Comparison of ENCODE assay signal across 18 mouse cellular contexts in genomic region chr5:21866750-21867149, GRCm38 (mm10). TPM values are rescaled to one million over a fixed set of nuclear protein-coding genes. Genes with fewer than 3 reads are reported as not detected.
DNase-seq lines count a peak whose midpoint lies in the region; ATAC-seq and TF ChIP-seq lines count a peak whose summit lies in the region.
"Had no signal": no experiment of that assay in that cellular context is flagged by ENCODE, and none has a peak within 500 bp of the region (broad histone marks: within the 10 kb centered on the region; RNA-seq: fewer than 3 reads in every experiment).

No protein-coding gene starts in this region.

- no peak overlapping the region for H3K27ac ChIP-seq in neural tube, embryonic 12.5 days
- H3K27ac ChIP-seq in hindbrain, postnatal 0 days = 0 out of 2 replicates have a peak overlapping the region, but pooled peaks have one; percentile 38
- H3K27ac ChIP-seq: heart, embryonic 15.5 days had no signal

- intact Hi-C loops in left cerebral cortex, postnatal 4 days (cut with DNase I) = no loop called here

- TF ChIP-seq CTCF in hindbrain, postnatal 0 days (IDR thresholded peaks at IDR 0.05; ENCODE audit: low read depth) = no peak

- no peaks in the 10 kb centered on the region for H3K36me3 ChIP-seq in neural tube, embryonic 12.5 days
- H3K36me3 ChIP-seq in hindbrain, postnatal 0 days (ENCODE audit: insufficient read depth, low read length) = no peaks in the 10 kb centered on the region
- H3K36me3 ChIP-seq: heart, embryonic 15.5 days had no signal

- WGBS in neural tube, embryonic 12.5 days = 72% methylated on average over 8 of the region's 8 CpGs
- 66% methylated on average over 8 of the region's 8 CpGs for WGBS in hindbrain, postnatal 0 days

- H3K4me2 ChIP-seq in neural tube, embryonic 12.5 days (replicated peaks) = peak overlapping the region; percentile 63
- peak overlapping the region; percentile 67 for H3K4me2 ChIP-seq in hindbrain, postnatal 0 days (ENCODE audit: low read depth, low read length)

- H3K27me3 ChIP-seq in neural tube, embryonic 12.5 days (replicated peaks) = peaks cover 9% of the 10 kb centered on the region
- no peaks in the 10 kb centered on the region for H3K27me3 ChIP-seq in hindbrain, postnatal 0 days (ENCODE audit: insufficient read depth, low read length)

- H3K9ac ChIP-seq in neural tube, embryonic 12.5 days = no peak overlapping the region
- H3K9ac ChIP-seq in hindbrain, postnatal 0 days (replicated peaks; ENCODE audit: low read length) = no peak overlapping the region
- H3K9ac ChIP-seq: heart, embryonic 15.5 days; liver, postnatal 0 days had no signal

- peaks cover 9% of the 10 kb centered on the region for H3K4me1 ChIP-seq in neural tube, embryonic 12.5 days
- H3K4me1 ChIP-seq in hindbrain, postnatal 0 days (ENCODE audit: insufficient read depth, low read length) = 0 out of 2 replicates have a peak, but pooled peaks cover 3% of the 10 kb centered on the region

- H3K9me3 ChIP-seq in neural tube, embryonic 12.5 days = no peaks in the 10 kb centered on the region
- no peaks in the 10 kb centered on the region for H3K9me3 ChIP-seq in hindbrain, postnatal 0 days (ENCODE audit: low read length)
- H3K9me3 ChIP-seq: heart, embryonic 15.5 days had no signal

- peak; percentile 27; the same call in 1 of the 2 replicates for ATAC-seq in frontal cortex, adult (ENCODE audit: low TSS enrichment)
- ATAC-seq in neural tube, embryonic 12.5 days (ENCODE audit: low FRiP score, low read depth) = no peak
- ATAC-seq in hindbrain, postnatal 0 days = peak; percentile 24; the same call in 1 of the 2 replicates
- ATAC-seq: liver, postnatal 0 days had no signal

- no peak for DNase-seq in frontal cortex, postnatal 25 days (ENCODE audit: low spot score in 2 of 2)
- no peak for DNase-seq in neural tube, embryonic 10.5 days (ENCODE audit: extremely low spot score, low spot score)
- no peak for DNase-seq in hindbrain, postnatal 0 days (ENCODE audit: low spot score)
- no peak for DNase-seq in left cerebral cortex, postnatal 4 days
- DNase-seq in kidney, postnatal 10 days = no peak
- DNase-seq in heart, postnatal 4 days = no peak
- DNase-seq: heart, adult 18-20 months; kidney, adult 2 months; kidney, postnatal 36 days; liver; liver, postnatal 0 days had no signal

- H3K4me3 ChIP-seq in neural tube, embryonic 12.5 days = no peak overlapping the region
- H3K4me3 ChIP-seq in hindbrain, postnatal 0 days (ENCODE audit: low read length) = no peak overlapping the region

RNA-seq across cellular contexts. Expression of gene Slc26a5, which starts 1.3 kb away (rescaled TPM):
- not detected in 2 replicates for polyA plus RNA-seq in neural tube, embryonic 12.5 days (2016; fragmentation: Nextera tagmentation; extraction: Ambion mirVana)
- total RNA-seq in hindbrain, postnatal 0 days (2014; rRNA removed) = 0.84 and 1.5 TPM in 2 replicates
- polyA plus RNA-seq in hindbrain, postnatal 0 days (2015; fragmentation: Nextera tagmentation; extraction: Ambion mirVana) = 0.30 and 1.0 TPM in 2 replicates
- under 1 TPM; 0.28 to 0.56 TPM for total RNA-seq in left cerebral cortex, postnatal 4 days (2021)
- total RNA-seq in heart, postnatal 4 days (2021) = not detected
- total RNA-seq: gastrocnemius, adult 8-10 months; heart, adult 18-20 months had no signal
- polyA plus RNA-seq: adrenal gland, adult 2 months; embryonic facial prominence, embryonic 11.5 days; heart, embryonic 15.5 days; kidney, adult 2 months; liver, postnatal 0 days; small intestine, adult 2 months had no signal
